Mouse (Mus musculus) ovary, postnatal 14 days (tissue): Measurements from ENCODE around the gene Smarcd3.

ENCODE experiments used
- DNase-seq: peaks from one replicate; pipeline ENCODE4 v3.0.0; 2022; ENCODE audit warnings: low spot score

The Smarcd3 gene

GRCm38 (mm10) chr5:24620626-24621025, 3.6 kb downstream of the Smarcd3 start:
- no peak for DNase-seq

- no peak for DNase-seq
These were observed 4.1 kb downstream of the Smarcd3 start for GRCm38 (mm10) chr5:24620116-24620515.

DNA sequence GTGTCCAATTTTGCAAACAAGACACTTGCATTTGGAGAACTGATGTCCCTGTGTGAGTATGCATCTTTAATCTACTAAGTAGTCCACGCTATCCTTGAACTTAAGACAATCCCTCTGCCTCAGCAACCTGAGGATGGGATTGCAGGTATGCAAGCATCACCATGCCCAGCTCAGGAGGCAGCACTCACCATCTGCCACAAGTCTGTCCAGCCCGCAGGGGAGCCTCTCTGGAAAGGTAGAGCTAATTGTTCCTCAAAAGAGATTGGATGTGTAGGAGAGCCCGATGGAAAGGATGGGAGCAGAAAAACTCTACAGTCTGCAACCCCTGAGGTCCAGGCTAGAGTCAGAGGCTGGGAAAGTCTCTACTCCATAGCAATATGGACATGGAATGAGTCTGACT, 5.3 kb downstream of the Smarcd3 start:
- DNase-seq, result no peak

DNA sequence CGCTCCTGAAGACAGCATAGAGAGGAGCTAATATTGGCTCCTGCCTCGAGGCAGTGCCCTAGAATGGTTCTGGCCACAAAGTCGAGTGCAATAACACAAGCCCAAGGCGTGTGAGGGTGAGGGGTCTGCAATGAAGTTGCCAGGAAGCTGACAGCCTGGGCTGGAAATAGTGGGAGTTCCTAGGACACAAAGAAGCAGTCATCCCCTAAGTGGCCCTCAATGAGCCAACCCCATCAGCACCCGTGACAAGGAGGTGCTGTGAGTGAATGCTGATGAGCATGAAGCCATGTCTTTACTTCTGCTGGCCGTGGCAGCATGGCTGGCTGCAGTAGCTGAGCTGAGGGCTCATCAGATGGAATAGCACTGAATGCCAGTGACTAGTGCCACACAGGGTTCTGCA, 9.1 kb downstream of the Smarcd3 start:
- no peak for DNase-seq

DNA sequence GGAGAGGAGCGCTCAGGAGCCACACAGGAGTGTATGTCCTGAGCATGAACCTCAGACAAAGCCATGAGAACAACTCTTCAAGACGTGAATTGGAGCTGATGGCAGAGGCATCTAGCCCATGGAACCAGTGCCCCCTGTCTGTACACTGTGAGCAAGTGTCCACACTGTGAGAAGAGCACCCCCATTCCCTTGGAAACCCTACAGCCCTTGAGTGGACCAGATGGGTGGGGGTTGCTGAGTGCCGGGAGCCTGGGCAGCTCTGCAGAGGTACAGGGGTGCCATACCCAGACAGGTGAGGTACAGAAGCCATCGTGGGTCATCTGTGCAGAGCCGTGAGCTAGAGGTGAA, 11.9 kb downstream of the Smarcd3 start:
- DNase-seq, result no peak

DNA sequence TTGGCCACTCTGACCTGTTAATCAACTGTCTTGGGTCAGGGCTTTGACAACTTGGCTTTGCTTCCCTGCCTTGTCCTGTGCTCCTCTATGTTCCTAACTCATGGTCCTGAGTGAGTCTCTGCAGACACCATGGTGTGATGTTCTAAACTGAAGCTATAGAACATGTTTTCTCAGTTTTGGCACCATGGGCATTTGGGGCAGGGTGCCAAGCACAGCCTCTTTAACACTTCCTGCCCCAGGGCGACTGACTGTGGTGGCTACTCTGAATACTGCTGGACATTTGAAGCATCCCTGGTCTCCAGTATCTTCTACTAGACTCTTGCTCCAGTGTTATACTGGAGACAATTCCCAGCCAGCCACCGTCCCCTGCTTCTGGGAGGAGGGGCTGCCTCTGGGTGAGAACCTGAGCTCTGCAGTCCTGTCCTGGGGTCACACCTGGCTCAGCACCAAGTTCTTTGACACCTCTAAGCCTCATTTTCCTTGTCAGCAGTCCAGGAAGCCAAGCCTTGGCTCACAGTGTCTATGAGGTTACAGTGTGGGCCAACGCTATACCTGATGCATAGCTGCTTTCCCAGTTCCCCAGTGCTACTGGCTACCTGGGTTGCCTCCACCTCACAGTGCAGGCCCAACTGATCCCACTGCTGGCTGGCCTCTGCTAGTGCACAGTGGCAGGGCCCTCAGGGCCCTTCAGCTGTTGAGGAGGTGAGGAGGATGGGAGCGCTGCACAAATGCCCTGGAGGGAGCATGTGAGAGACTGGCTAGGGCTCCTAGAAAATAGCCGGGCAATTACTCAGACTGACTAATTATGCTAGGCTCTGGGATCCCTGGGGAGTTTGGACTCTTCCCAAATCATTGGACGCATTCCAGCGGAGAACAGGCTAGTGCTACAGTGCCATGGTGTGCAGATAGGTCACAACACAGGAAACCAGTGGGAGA, 12.6 kb downstream of the Smarcd3 start:
- no peak for DNase-seq

DNA sequence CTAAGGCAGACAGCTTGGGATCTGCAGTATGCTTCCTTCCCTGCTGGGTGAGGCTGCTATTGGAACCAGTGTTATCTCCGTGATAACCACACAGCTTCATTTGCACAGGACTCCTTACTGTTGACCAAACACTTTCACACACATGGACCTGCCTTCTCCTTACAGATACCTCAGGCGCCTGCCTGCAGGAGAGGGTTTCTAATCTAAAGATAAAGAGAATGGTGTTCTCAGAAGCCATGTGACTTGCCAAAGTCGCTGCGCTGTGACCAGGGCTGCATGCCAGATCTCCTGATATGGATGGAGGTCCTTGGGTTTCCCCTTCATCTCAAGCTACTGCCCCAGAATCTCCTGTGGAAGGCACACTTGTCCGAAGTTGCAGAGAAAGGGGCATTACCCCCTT, 14.8 kb downstream of the Smarcd3 start:
- no peak for DNase-seq

GRCm38 (mm10) chr5:24605980-24606665, 18.1 kb downstream of the Smarcd3 start:
- DNase-seq, result no peak

DNA sequence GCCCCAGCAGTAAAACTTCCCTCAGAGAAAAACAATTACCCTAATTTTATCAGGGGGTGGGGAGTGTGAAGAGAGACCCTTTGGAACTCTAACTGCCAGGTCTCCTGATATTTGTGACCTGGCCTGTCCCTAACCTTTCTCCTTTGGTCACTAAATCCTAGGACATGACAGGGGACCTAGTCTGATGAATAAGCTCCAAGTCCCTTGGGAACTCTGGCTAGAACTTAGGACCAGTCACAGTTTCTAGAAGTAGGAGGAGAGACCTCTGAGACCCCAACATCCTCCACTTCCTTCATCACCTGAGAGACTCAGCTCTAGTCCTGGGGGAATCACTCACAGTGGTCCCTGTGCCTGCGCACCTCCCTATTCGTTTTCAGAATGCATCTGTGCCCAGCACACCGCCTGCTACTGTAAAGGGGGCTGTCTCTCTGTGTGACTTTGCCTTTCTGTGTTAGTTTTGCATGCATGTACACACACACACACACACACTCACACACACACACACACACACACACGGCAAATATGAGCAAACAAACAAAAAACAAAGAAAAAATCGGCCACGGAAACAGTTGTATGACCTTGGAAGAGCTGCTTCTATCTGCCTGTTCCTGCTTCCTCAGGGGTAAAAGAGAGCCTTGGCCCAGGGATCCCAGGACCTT, 18.8 kb downstream of the Smarcd3 start:
- DNase-seq, result no peak

- peak; percentile 84 for DNase-seq
These were observed 19.5 kb downstream of the Smarcd3 start for GRCm38 (mm10) chr5:24604656-24605100.

DNA sequence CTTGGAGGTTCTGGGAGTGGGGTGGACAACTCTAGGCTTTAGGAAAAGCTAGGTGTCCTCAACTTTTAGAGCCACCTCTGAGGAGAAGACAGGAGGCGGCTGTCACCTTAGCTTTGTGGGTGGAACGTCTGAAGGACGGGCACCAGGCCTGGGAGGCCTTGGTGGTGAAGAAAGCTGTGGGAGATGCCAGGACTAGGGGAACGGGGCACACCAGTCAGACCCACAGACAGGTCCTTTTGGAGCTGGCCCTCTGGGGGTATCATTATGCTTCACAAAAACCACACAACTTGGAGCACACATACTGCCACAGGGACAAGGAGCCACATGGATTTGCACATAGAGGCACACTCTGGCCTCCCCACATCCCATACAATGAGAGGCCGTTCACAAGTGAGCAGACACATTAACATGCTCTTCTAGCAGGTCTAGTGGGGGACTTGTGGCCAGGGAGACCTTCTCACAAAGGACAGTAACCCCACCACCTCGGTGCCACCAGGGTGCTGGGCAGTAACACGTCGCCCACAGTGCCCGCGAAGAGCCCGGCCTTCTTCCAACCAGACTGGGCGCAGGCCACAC, 20.0 kb downstream of the Smarcd3 start:
- DNase-seq, result no peak

DNA sequence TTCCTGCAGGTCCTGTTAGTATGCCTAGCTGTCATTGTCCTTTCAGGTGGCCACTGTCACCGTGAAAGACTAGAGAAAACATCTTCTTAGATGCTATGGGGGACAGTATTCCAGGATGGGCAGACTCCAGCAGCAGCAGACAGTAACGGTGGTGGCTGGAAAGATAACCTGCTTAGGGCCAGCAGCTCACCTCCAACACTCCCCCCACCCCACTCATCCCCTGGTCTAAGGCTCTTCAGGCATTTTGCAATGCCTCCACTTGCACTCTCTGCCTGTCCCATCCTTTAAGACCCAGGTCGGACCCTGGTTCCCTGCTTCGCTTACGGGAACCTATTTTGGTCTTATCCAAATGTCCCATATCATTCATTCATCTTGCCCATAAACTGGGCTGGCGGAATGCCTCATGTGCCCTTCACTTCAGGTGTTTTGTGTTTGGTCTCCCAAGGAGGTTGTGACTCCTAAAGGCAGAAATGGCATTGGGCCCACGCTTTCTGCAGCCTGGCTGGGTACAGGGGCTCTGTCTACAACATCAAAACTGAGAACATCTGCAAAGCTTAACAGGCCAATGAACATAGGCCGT, 20.7 kb downstream of the Smarcd3 start:
- no peak for DNase-seq

DNA sequence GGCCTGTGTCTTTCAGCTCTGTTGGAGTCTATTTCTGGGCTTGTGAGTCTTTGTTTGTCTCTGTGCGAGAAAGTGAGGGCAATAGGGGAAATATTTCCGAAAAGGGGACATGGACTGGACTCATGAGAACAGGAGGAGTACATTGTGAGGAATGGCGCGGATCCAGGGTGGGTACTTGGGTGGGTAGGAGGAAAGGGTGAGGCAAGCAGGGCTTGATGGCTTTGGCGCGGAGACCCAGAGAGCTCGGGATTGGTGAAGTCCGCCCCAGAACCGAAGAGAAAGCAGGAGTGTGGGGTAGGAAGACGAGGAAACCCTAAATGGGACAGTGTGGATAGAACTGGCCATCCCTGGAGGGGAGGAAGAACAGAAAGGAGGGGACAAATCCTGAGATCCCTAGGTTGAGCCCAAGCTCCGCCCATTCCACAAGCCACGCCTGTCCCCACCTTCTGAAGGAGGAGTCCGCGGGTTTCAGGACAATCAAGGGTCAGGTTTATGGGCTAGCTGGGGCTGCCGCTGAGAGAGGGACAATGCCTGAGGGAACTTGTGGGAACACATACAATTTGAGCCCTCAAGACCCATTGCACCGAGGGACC, 21.4 kb downstream of the Smarcd3 start:
- DNase-seq, result peak; percentile 78

DNA sequence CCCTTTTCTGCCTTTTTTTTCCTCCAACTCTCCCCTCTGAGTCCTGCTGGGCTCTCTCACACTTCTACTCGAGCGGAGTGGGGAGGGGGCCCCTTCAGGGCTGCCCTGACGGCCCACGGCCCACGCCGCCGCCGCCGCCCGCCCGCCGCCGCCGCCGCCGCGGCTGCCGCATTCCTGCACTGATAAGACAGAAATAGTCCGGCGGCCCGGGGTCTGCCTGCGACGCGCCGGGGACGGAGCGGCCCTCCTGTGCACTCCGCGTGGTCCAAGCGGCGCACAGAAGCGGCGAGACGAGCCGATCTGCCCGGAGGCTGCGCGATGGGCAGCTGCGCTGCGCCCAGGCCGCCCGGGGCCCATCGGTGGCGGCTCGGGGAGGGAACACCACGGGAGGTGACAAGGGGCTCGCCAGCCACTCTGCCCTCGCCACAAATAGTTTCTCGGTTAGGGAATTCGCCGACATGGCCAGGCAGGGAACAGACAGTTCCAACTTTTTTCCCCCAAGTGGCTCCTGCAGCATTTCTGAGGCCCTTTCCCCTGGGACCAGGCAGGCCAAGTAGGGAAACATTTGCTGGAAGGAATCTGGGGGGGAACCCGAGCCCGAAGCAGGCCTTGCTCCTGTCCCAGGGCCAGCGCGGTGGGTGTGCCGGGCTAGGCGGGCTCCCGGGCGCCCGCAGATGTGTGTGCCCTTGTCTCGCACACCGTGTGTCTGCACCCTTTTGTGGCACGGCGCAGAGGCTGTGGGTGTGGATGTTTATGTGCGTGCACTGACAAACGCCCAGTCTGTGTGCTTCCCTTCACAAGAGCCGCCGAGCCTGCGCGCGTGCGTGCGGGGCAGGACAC, 22.1 kb downstream of the Smarcd3 start:
- peak; percentile 59 for DNase-seq

GRCm38 (mm10) chr5:24601071-24601835, 23.0 kb downstream of the Smarcd3 start:
- DNase-seq, result no peak

DNA sequence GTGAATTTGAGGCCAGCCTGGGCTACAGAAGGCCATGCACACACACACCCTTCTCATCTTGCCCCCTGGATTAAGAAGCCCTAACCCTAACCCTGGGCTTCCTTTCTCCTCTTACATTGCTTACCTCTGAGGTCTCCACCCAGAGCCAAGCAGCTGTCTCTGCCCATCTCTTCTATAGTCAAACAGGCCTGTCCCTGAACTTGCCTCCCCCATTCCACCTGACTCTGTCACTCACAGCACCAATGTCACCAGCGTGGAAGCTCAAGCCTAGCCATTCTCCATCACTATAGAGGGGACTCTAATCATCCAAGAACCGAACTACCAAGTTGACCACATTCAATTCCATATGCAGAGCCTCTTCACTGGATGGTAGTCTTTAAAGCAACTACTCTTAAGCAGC, 24.0 kb downstream of the Smarcd3 start:
- no peak for DNase-seq

DNA sequence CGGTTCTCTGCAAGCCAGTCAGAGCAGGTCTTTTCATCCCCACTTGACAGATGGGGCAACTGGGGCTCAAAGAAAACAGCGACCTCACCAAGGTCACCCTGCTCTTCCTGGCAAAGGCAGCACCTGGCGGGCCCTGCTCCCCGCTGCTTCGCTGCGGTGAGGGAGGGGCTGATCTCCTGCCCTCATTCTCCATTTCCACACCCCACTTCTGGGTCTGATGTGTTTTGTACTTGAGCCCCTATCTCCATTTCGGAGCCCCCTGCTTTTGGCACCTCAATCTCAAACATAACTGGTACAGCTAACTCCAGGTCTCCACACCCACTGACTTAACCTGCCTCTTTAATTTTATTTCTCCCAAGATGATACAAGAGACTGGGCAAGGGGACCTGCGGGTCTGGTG, 25.1 kb downstream of the Smarcd3 start:
- DNase-seq, result no peak

- peak; percentile 65 for DNase-seq
These were observed 25.6 kb downstream of the Smarcd3 start for GRCm38 (mm10) chr5:24598570-24599006.

GRCm38 (mm10) chr5:24597901-24598569, 26.2 kb downstream of the Smarcd3 start:
- no peak for DNase-seq
